Mouse (Mus musculus) G1E (cell line): ENCODE data around the gene Heatr6. TPM values are rescaled to one million over a fixed set of nuclear protein-coding genes. Genes with fewer than 3 reads are reported as not detected.

Experiments used
- ATAC-seq: 2 replicates; pipeline ENCODE4 v1.8.0; 2016; ENCODE audit warnings: mild to moderate bottlenecking; ENCODE audit not compliant: insufficient number of reproducible peaks, poor library complexity, low FRiP score, severe bottlenecking; ENCODE audit errors: extremely low read depth
- DNase-seq: peaks from one replicate; pipeline ENCODE4 v3.0.0; 2012; ENCODE audit warnings: low spot score
- H3K27me3 ChIP-seq: 2 replicates; pipeline ENCODE4 v1.6.1; 2012; ENCODE audit warnings: mild to moderate bottlenecking, low read length, inconsistent platforms; ENCODE audit not compliant: insufficient read depth
- H3K36me3 ChIP-seq: replicated peaks from 2 replicates; pipeline ENCODE3; 2012; ENCODE audit warnings: mild to moderate bottlenecking, inconsistent platforms
- H3K4me1 ChIP-seq: 2 replicates; pipeline ENCODE4 v1.6.1; 2012; ENCODE audit warnings: low read depth, low read length, inconsistent platforms, mixed read lengths; ENCODE audit not compliant: insufficient read depth
- H3K4me3 ChIP-seq: 2 replicates; pipeline ENCODE4 v1.5.1; 2012; ENCODE audit warnings: low read depth, mild to moderate bottlenecking, inconsistent platforms, low read length, moderate library complexity, mixed read lengths
- H3K9me3 ChIP-seq: replicated peaks from 2 replicates; pipeline ENCODE4 v1.6.1; 2012; ENCODE audit warnings: inconsistent platforms
- CTCF ChIP-seq: IDR thresholded peaks from 2 replicates; pipeline ENCODE4 v1.5.1; 2012; ENCODE audit warnings: low read depth, low read length, inconsistent platforms, mixed read lengths
- GATA1 ChIP-seq: IDR thresholded peaks from 2 replicates; pipeline ENCODE4 v1.6.1; 2012; ENCODE audit warnings: borderline replicate concordance, low read length, inconsistent platforms, mixed read lengths
- GATA2 ChIP-seq: IDR thresholded peaks from 2 replicates; pipeline ENCODE4 v1.6.1; 2012; ENCODE audit warnings: low read depth, low read length, inconsistent platforms, borderline replicate concordance
- POLR2AphosphoS5 ChIP-seq: IDR thresholded peaks from 2 replicates; pipeline ENCODE4 v1.6.1; 2012; ENCODE audit warnings: low read depth, low read length, inconsistent platforms; ENCODE audit not compliant: insufficient replicate concordance
- TAL1 ChIP-seq: conservative IDR thresholded peaks from 2 replicates; pipeline ENCODE4 v1.6.1; 2012; ENCODE audit warnings: low read depth, low read length, inconsistent platforms, mixed read lengths
- polyA plus RNA-seq: library from polyadenylated mRNA; stranded (reverse); fragments of >175 nt; gene quantifications from 2 replicates; pipeline ENCODE4 v1.2.3, GENCODE M21; 2012
- total RNA-seq, 2 experiments: library from RNA; stranded (forward) in 1 of 2; stranded (reverse) in 1 of 2; fragments of 200-1000 nt in 1 of 2; fragments of >200 nt in 1 of 2; fragmentation: Nextera tagmentation in 1 of 2; gene quantifications; 2 replicates each; pipeline ENCODE4 v1.2.3; 2014 to 2017

Heatr6 gene
- total RNA-seq (2014; fragmentation: Nextera tagmentation) = 31.7 and 36.7 TPM in 2 replicates
- total RNA-seq (2017) = 14.9 and 18.1 TPM in 2 replicates
- polyA plus RNA-seq = 4.7 and 7.6 TPM in 2 replicates

- no peak for TF ChIP-seq GATA2
- no peak for TF ChIP-seq CTCF
- no peaks in the 10 kb centered on the region for H3K9me3 ChIP-seq
- peak within 1 kb of the TSS; percentile 91 for H3K4me3 ChIP-seq
- H3K27me3 ChIP-seq = no peaks in the 10 kb centered on the region
- DNase-seq (peak; percentile 85), ATAC-seq (peak; percentile 81)
- H3K4me1 ChIP-seq = peaks cover 9% of the 10 kb centered on the region
- H3K36me3 ChIP-seq = peaks cover 31% of the 10 kb centered on the region
These were observed at the start of gene Heatr6 for GRCm38 (mm10) chr11:83753581-83754181. Heatr6 (plus strand) TSS chr11:83753696.

GRCm38 (mm10) chr11:83703705-83704104, 49.8 kb upstream of the Heatr6 start, which contains the start of gene Wfdc17:
Wfdc17 (plus strand) TSS chr11:83703991.
- Histone ChIP-seq H3K4me3 (no peak within 1 kb of the TSS), H3K27me3 (no peaks in the 10 kb centered on the region), H3K36me3 (no peaks in the 10 kb centered on the region), H3K4me1 (no peaks in the 10 kb centered on the region), H3K9me3 (no peaks in the 10 kb centered on the region)
- no peak for ATAC-seq
- DNase-seq = no peak
- no peak for TF ChIP-seq POLR2AphosphoS5

- Histone ChIP-seq H3K27me3 (no peaks in the 10 kb centered on the region), H3K9me3 (no peaks in the 10 kb centered on the region), H3K4me3 (no peak within 1 kb of the TSS), H3K4me1 (no peaks in the 10 kb centered on the region), H3K36me3 (no peaks in the 10 kb centered on the region)
- DNase-seq = no peak
- TF ChIP-seq GATA2 (no peak), POLR2AphosphoS5 (no peak), CTCF (no peak)
- no peak for ATAC-seq
These were observed 44.8 kb upstream of the Heatr6 start, which contains the start of gene Wfdc18 for GRCm38 (mm10) chr11:83708715-83709114. Wfdc18 (plus strand) TSS chr11:83709015.

GRCm38 (mm10) chr11:83709683-83710082, 43.8 kb upstream of the Heatr6 start:
- TF ChIP-seq GATA2 = no peak
- TF ChIP-seq TAL1 = no peak
- no peak for TF ChIP-seq GATA1
- TF ChIP-seq POLR2AphosphoS5 = no peak
- TF ChIP-seq CTCF = no peak
- DNase-seq (no peak), ATAC-seq (no peak)
- Histone ChIP-seq H3K4me1 (no peaks in the 10 kb centered on the region), H3K27me3 (no peaks in the 10 kb centered on the region), H3K36me3 (no peaks in the 10 kb centered on the region), H3K4me3 (no peak overlapping the region), H3K9me3 (no peaks in the 10 kb centered on the region)

- no peaks in the 10 kb centered on the region for H3K36me3 ChIP-seq
- DNase-seq = no peak
- no peaks in the 10 kb centered on the region for H3K4me1 ChIP-seq
- no peak overlapping the region for H3K4me3 ChIP-seq
- TF ChIP-seq GATA1 (no peak), POLR2AphosphoS5 (no peak), TAL1 (no peak), CTCF (no peak), GATA2 (no peak)
- H3K9me3 ChIP-seq = no peaks in the 10 kb centered on the region
- no peak for ATAC-seq
- no peaks in the 10 kb centered on the region for H3K27me3 ChIP-seq
These were observed 40.8 kb upstream of the Heatr6 start for GRCm38 (mm10) chr11:83712671-83713070.

GRCm38 (mm10) chr11:83713925-83714324, 39.6 kb upstream of the Heatr6 start:
- ATAC-seq (no peak), DNase-seq (no peak)
- Histone ChIP-seq H3K4me3 (no peak overlapping the region), H3K4me1 (no peaks in the 10 kb centered on the region), H3K9me3 (no peaks in the 10 kb centered on the region), H3K36me3 (no peaks in the 10 kb centered on the region), H3K27me3 (no peaks in the 10 kb centered on the region)
- no peak for TF ChIP-seq CTCF

GRCm38 (mm10) chr11:83717042-83717665, 36.3 kb upstream of the Heatr6 start:
- no peak for ATAC-seq
- Histone ChIP-seq H3K9me3 (no peaks in the 10 kb centered on the region), H3K36me3 (no peaks in the 10 kb centered on the region), H3K4me3 (no peak overlapping the region), H3K27me3 (no peaks in the 10 kb centered on the region), H3K4me1 (no peaks in the 10 kb centered on the region)
- no peak for DNase-seq
- TF ChIP-seq GATA1 = no peak
